Mouse (Mus musculus): ENCODE data around the gene Olfr1204. TPM values are rescaled to one million over a fixed set of nuclear protein-coding genes. Genes with fewer than 3 reads are reported as not detected.

Olfr1204 gene
- polyA plus RNA-seq (2021), result not detected

DNA sequence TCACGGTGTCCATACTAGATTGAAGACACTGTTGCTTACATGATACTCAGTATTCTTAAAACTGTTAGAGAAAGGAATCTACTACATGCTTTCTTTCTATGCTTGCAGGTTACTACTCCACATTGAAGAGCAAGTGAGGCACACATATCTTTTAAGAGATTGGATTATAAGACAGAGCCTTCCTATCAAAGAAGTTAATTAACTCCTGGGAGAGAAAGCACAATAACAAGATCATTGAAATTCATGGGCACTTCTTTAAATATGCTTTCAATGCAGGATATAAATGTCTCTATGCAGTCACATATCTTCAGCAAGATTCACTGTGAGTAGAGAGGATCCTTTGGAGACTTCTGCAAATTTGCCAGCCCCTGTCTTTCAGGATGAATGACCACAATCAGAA lies at the start of gene Olfr1204:
Olfr1204 (plus strand) TSS at position 301 of the 400 bp plus-strand sequence.
- no peaks in the 10 kb centered on the region for H3K27me3 ChIP-seq
- TF ChIP-seq CTCF (IDR thresholded peaks at IDR 0.05), result no peak
- ChIA-PET CTCF (no interaction called here), POLR2A (no interaction called here)
- in situ Hi-C loops (cut with MboI; ENCODE audit: low pct_unique_long_range_greater_than_20kb), result no loop called here
- ATAC-seq (no peak), DNase-seq (ENCODE audit: low read depth, low spot score) (no peak)

DNA sequence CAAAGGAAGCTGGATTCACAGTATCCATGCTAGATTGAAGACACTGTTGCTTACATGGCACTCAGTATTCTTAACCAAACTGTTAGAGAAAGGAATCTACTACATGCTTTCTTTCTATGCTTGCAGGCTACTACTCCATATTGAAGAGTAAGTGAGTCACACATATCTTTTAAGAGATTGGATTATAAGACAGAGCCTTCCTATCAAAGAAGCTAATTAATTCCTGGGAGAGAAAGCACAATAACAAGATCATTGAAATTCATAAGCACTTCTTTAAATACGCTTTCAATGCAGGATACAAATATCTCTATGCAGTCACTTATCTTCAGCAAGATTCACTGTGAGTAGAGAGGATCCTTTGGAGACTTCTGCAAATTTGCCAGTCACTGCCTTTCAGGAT lies 34.9 kb upstream of the Olfr1204 start, which contains the start of gene Olfr1202:
Olfr1202 (plus strand) TSS at position 301 of the 400 bp plus-strand sequence.
- ATAC-seq (no peak), DNase-seq (ENCODE audit: low read depth, low spot score) (no peak)
- CTCF ChIA-PET, result no interaction called here
- TF ChIP-seq CTCF (IDR thresholded peaks at IDR 0.05), result no peak
- POLR2A ChIA-PET, result no interaction called here
- in situ Hi-C loops (cut with MboI; ENCODE audit: low pct_unique_long_range_greater_than_20kb), result no loop called here
- no peaks in the 10 kb centered on the region for H3K27me3 ChIP-seq

DNA sequence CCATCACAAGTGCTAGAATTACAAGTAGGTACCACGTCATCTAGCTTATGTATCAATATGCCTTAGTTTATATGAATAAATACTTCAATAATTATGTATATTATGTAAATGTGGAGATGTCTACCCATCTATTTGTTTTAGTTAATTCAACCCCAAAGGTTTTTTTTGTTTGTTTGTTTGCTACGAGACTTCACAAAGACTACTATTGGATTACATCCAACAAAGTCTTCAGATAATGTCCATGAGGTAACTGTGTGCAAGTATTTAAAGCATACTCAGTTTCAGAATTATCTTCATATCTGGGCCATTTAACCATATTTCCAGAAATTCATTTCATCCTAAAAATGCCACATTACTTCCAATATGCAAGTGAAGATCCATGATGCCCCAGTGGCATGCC lies 19.7 kb upstream of the Olfr1204 start, which contains the start of gene Olfr1205:
Olfr1205 (plus strand) TSS at position 301 of the 400 bp plus-strand sequence.
- DNase-seq (ENCODE audit: low read depth, low spot score) (no peak), ATAC-seq (no peak)
- CTCF ChIA-PET, result no interaction called here
- POLR2A ChIA-PET, result no interaction called here
- no peaks in the 10 kb centered on the region for H3K27me3 ChIP-seq
- in situ Hi-C loops (cut with MboI; ENCODE audit: low pct_unique_long_range_greater_than_20kb), result loop anchor here (5.0 kb wide), 1 partner anchor 37 kb away; the partner anchor contains the start of gene Olfr1201
- no peak for TF ChIP-seq CTCF (IDR thresholded peaks at IDR 0.05)

DNA sequence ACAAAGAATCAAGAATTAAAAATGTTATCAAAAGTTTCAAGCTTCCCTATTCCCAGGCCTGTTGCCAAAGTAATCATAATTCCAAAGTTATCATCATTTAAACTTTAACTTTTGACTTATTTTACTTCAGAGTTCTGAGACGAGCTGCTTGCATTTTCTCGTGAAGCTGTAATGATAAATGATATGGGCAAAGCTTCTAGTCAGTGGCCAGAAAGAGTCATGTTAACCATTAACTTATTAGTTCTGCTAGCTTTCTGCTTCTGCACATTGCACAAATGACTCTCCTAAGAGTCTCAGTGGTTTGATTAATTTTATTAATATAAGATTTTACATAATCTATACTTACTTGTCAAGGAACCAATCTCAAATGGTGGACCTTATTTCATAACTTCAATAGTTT lies 10.6 kb upstream of the Olfr1204 start:
- H3K27me3 ChIP-seq, result no peaks in the 10 kb centered on the region
- no peak for TF ChIP-seq CTCF (IDR thresholded peaks at IDR 0.05)
- CTCF ChIA-PET, result no interaction called here
- in situ Hi-C loops (cut with MboI; ENCODE audit: low pct_unique_long_range_greater_than_20kb), result no loop called here
- no peak for DNase-seq (ENCODE audit: low read depth, low spot score)
- POLR2A ChIA-PET, result no interaction called here
- ATAC-seq, result no peak

DNA sequence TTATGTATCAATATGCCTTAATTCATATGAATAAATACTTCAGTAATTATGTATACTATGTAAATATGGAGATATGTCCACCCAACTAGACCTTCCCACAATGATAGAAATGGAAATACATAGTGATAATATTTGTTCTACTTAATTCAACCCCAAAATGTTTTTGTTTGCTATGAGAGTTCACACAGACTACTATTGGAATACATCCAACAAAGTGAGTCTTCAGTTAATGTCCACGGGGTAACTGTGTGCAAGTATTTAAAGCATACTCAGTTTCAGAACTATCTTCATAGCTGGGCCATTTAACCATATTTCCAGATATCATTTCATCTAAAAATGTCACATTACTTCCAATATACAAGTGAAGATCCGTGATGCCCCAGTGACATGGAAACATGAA lies 13.8 kb downstream of the Olfr1204 start, which contains the start of gene Olfr1206:
Olfr1206 (plus strand) TSS at position 301 of the 400 bp plus-strand sequence.
- DNase-seq (ENCODE audit: low read depth, low spot score) (no peak), ATAC-seq (no peak)
- in situ Hi-C loops (cut with MboI; ENCODE audit: low pct_unique_long_range_greater_than_20kb), result no loop called here
- ChIA-PET CTCF (no interaction called here), POLR2A (no interaction called here)
- H3K27me3 ChIP-seq, result no peaks in the 10 kb centered on the region
- no peak for TF ChIP-seq CTCF (IDR thresholded peaks at IDR 0.05)

DNA sequence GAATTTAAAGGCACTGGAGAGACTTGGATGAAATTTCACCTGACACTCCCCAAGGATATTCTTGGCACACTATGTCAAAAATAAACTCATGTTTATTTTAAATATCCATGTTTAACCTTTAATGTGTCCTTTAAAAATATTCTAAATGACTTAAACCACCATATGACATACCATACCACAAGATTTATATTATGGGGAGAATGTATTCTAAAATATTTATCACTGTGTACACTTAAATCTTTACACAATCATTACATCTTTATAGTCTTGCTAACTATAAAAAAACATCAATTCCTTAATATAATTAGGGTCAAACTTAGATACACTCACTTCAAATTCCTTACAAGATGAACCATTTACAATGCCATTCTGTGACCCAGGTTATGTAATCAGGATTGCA lies 53.1 kb downstream of the Olfr1204 start, which contains the start of gene Olfr1208:
Olfr1208 (minus strand) TSS at position 101 of the 400 bp plus-strand sequence.
- CTCF ChIA-PET, result no interaction called here
- no peaks in the 10 kb centered on the region for H3K27me3 ChIP-seq
- in situ Hi-C loops (cut with MboI; ENCODE audit: low pct_unique_long_range_greater_than_20kb), result no loop called here
- POLR2A ChIA-PET, result no interaction called here
- TF ChIP-seq CTCF (IDR thresholded peaks at IDR 0.05), result no peak
- ATAC-seq (no peak), DNase-seq (ENCODE audit: low read depth, low spot score) (no peak)

Other genes with a start within 250 kb of the Olfr1204 start
- not detected for gene Olfr1191-ps1, start 208.8 kb upstream of the Olfr1204 start, polyA plus RNA-seq (2021)
- not detected for gene Olfr1192-ps1, start 200.8 kb upstream of the Olfr1204 start, polyA plus RNA-seq (2021)
- gene Olfr1193, start 173.7 kb upstream of the Olfr1204 start, polyA plus RNA-seq (2021), result not detected
- not detected for gene Olfr1195, start 160.1 kb upstream of the Olfr1204 start, polyA plus RNA-seq (2021)
- not detected for gene Olfr1196, start 144.7 kb upstream of the Olfr1204 start, polyA plus RNA-seq (2021)
- gene Olfr1197, start 116.9 kb upstream of the Olfr1204 start, polyA plus RNA-seq (2021), result not detected
- gene Olfr1198, start 97.9 kb upstream of the Olfr1204 start, polyA plus RNA-seq (2021), result not detected
- not detected for gene Olfr1199, start 88.8 kb upstream of the Olfr1204 start, polyA plus RNA-seq (2021)
- gene Olfr1200, start 78.8 kb upstream of the Olfr1204 start, polyA plus RNA-seq (2021), result not detected
- not detected for gene Olfr1201, start 56.3 kb upstream of the Olfr1204 start, polyA plus RNA-seq (2021)
- gene Olfr1202, start 34.8 kb upstream of the Olfr1204 start, polyA plus RNA-seq (2021), result not detected
- gene Olfr1205, start 19.6 kb upstream of the Olfr1204 start, polyA plus RNA-seq (2021), result not detected
- gene Olfr1206, start 13.9 kb downstream of the Olfr1204 start, polyA plus RNA-seq (2021), result not detected
- gene Olfr1208, start 53.0 kb downstream of the Olfr1204 start, polyA plus RNA-seq (2021), result not detected
- gene Olfr1209, start 65.9 kb downstream of the Olfr1204 start, polyA plus RNA-seq (2021), result not detected
- gene Olfr1211, start 88.8 kb downstream of the Olfr1204 start, polyA plus RNA-seq (2021), result not detected
- not detected for gene Olfr1212, start 104.7 kb downstream of the Olfr1204 start, polyA plus RNA-seq (2021)
- gene Gm13762, start 131.0 kb downstream of the Olfr1204 start, polyA plus RNA-seq (2021), result not detected
- not detected for gene Olfr1214, start 143.4 kb downstream of the Olfr1204 start, polyA plus RNA-seq (2021)
- not detected for gene Olfr1215, start 157.7 kb downstream of the Olfr1204 start, polyA plus RNA-seq (2021)
- not detected for gene Olfr1216, start 169.0 kb downstream of the Olfr1204 start, polyA plus RNA-seq (2021)
- not detected for gene Olfr1217, start 182.8 kb downstream of the Olfr1204 start, polyA plus RNA-seq (2021)
- not detected for gene Olfr1218, start 211.9 kb downstream of the Olfr1204 start, polyA plus RNA-seq (2021)
- gene Olfr1219, start 234.2 kb downstream of the Olfr1204 start, polyA plus RNA-seq (2021), result not detected